Mouse (Mus musculus) liver, embryonic 14.5 days (tissue): ENCODE data around the gene Phf1.
A peak's percentile ranks its signal among the peaks of the same experiment; 100 is the strongest.
"Not testable (repeated sequence)": the region's sequence is repeated elsewhere in the genome, so short reads cannot be mapped to it uniquely, and the experiment has no call there.

ENCODE experiments used
- CTCF ChIP-seq: IDR thresholded peaks from 2 replicates; pipeline ENCODE4 v1.5.1; 2016; ENCODE audit warnings: antibody characterized with exemption, low read depth, control low read depth
- EP300 ChIP-seq: IDR thresholded peaks from 2 replicates; pipeline ENCODE4 v1.6.1; 2016; ENCODE audit warnings: antibody characterized with exemption, low read depth

- peak; percentile 17; the same call in 1 of the 2 replicates for TF ChIP-seq CTCF
- TF ChIP-seq EP300, result not testable (repeated sequence)
Observed at GRCm38 (mm10) chr17:26977354-26977753, 44.5 kb downstream of the Phf1 start.
